Mouse (Mus musculus) spleen, adult 2 months (tissue): ENCODE measurements around the gene Tlk2. TPM values are rescaled to one million over a fixed set of nuclear protein-coding genes. Genes with fewer than 3 reads are reported as not detected.

ENCODE experiments used
- DNase-seq, 2 experiments: peaks; one replicate each; pipeline versions ENCODE4 v3.0.0 to v3.0.0-alpha.2; 2012 to 2021; ENCODE audit warnings: low spot score in 2 of 2, low read depth in 1 of 2
- H3K27ac ChIP-seq: fragments of 200-500 bp; 2 replicates; pipeline ENCODE4 v1.5.1; 2012; ENCODE audit warnings: low read length, inconsistent platforms; ENCODE audit not compliant: insufficient read depth
- H3K27me3 ChIP-seq: fragments of 200-500 bp; 2 replicates; pipeline ENCODE4 v1.6.1; 2012; ENCODE audit warnings: mild to moderate bottlenecking, moderate library complexity, low read length, inconsistent platforms; ENCODE audit not compliant: control insufficient read depth, insufficient read depth
- H3K36me3 ChIP-seq: fragments of 200-500 bp; 2 replicates; pipeline ENCODE4 v1.6.1; 2012; ENCODE audit warnings: mild to moderate bottlenecking, low read length, inconsistent platforms; ENCODE audit not compliant: control insufficient read depth, insufficient read depth
- H3K4me1 ChIP-seq: fragments of 200-500 bp; 2 replicates; pipeline ENCODE4 v1.6.1; 2011; ENCODE audit warnings: inconsistent platforms; ENCODE audit not compliant: control insufficient read depth, insufficient read depth, insufficient read length
- H3K4me3 ChIP-seq: fragments of 200-500 bp; 2 replicates; pipeline ENCODE4 v1.5.1; 2011; ENCODE audit warnings: mild to moderate bottlenecking, inconsistent platforms; ENCODE audit not compliant: insufficient read depth, insufficient read length; ENCODE audit errors: extremely low read depth
- CTCF ChIP-seq: fragments of 200-500 bp; IDR thresholded peaks from 2 replicates; pipeline ENCODE4 v1.5.1; 2011; ENCODE audit warnings: mild to moderate bottlenecking, inconsistent platforms; ENCODE audit not compliant: insufficient read depth, insufficient read length, insufficient replicate concordance; ENCODE audit errors: extremely low read depth
- POLR2A ChIP-seq: fragments of 200-500 bp; IDR thresholded peaks from 2 replicates; pipeline ENCODE4 v1.6.1; 2011; ENCODE audit warnings: low read depth, low read length, inconsistent platforms
- WGBS: fragments of 180-500 bp; shearing (Covaris S2); methylation state at CpG from one replicate; pipeline ENCODE4 v1.1.7; 2018; 5-methylcytosine and 5-hydroxymethylcytosine counted together
- polyA plus RNA-seq: library from polyadenylated mRNA; depleted of rRNA; stranded (reverse); fragments of >200 nt; gene quantifications from 2 replicates; pipeline ENCODE4 v1.2.3, GENCODE M21; 2012; rRNA removed

Tlk2 gene
- polyA plus RNA-seq, 1 experiment = 9.0 TPM

- no peak for TF ChIP-seq POLR2A
- TF ChIP-seq CTCF = no peak
Measured at GRCm38 (mm10) chr11:105331732-105332131, 153.1 kb downstream of the Tlk2 start.

GRCm38 (mm10) chr11:105332468-105332867 lies 153.9 kb downstream of the Tlk2 start:
- no peak overlapping the region for H3K27ac ChIP-seq
- 74% methylated on average over 8 of the region's 8 CpGs for WGBS
- no peaks in the 10 kb centered on the region for H3K4me1 ChIP-seq
- TF ChIP-seq CTCF (peak; percentile 40; the same call in 1 of the 2 replicates), POLR2A (no peak)
- DNase-seq = no peak
- H3K27me3 ChIP-seq = no peaks in the 10 kb centered on the region
- H3K4me3 ChIP-seq = no peak overlapping the region
- H3K36me3 ChIP-seq = no peaks in the 10 kb centered on the region

More at GRCm38 (mm10) chr11:105331732-105332131, 153.1 kb downstream of the Tlk2 start:
- no peak overlapping the region for H3K27ac ChIP-seq
- H3K4me1 ChIP-seq = no peaks in the 10 kb centered on the region
- no peaks in the 10 kb centered on the region for H3K27me3 ChIP-seq
- no peaks in the 10 kb centered on the region for H3K36me3 ChIP-seq
- DNase-seq = no peak
- 68% methylated on average over 10 of the region's 10 CpGs for WGBS
- no peak overlapping the region for H3K4me3 ChIP-seq

Other genes starting within 250 kb of the Tlk2 start
- gene Efcab3, start 115.2 kb upstream of the Tlk2 start, polyA plus RNA-seq = not detected in 2 replicates
- gene Mettl2, start 52.4 kb upstream of the Tlk2 start, polyA plus RNA-seq = 8.5 and 10.3 TPM in 2 replicates
- gene Gm10842, start 31.9 kb upstream of the Tlk2 start, polyA plus RNA-seq = not detected in 2 replicates
- 5.9 and 6.5 TPM in 2 replicates for gene Mrc2, start 113.8 kb downstream of the Tlk2 start, polyA plus RNA-seq